Mouse (Mus musculus): Measurements from ENCODE around the gene Fdxr. TPM values are rescaled to one million over a fixed set of nuclear protein-coding genes. Genes with fewer than 3 reads are reported as not detected.

Gene Fdxr
- total and polyA plus RNA-seq, 3 experiments, result 10.4 to 32.2 (median 10.7) TPM

- Histone ChIP-seq H3K9me3 (replicated peaks) (no peaks in the 10 kb centered on the region), H3K4me1 (ENCODE audit: insufficient read depth, low read depth, low read length) (peaks cover 7% of the 10 kb centered on the region), H3K27me3 (ENCODE audit: insufficient read depth, low read length) (no peaks in the 10 kb centered on the region), H3K36me3 (replicated peaks) (peaks cover 93% of the 10 kb centered on the region), H3K4me3 (ENCODE audit: low read depth, low read length) (no peak overlapping the region)
- no peak for ATAC-seq (ENCODE audit: extremely low read depth, insufficient number of reproducible peaks, low FRiP score, poor library complexity, severe bottlenecking)
- TF ChIP-seq POLR2AphosphoS5 (IDR thresholded peaks at IDR 0.05; ENCODE audit: insufficient replicate concordance, low read depth, low read length) (no peak), CTCF (IDR thresholded peaks at IDR 0.05; ENCODE audit: low read depth, low read length) (no peak), GATA2 (IDR thresholded peaks at IDR 0.05; ENCODE audit: borderline replicate concordance, low read depth, low read length) (no peak), GATA1 (IDR thresholded peaks at IDR 0.05; ENCODE audit: borderline replicate concordance, low read length) (no peak), TAL1 (conservative IDR thresholded peaks at IDR 0.05; ENCODE audit: low read depth, low read length) (no peak)
- no peak for DNase-seq (ENCODE audit: low spot score)
These were observed 51.5 kb downstream of the Fdxr start for GRCm38 (mm10) chr11:115225301-115225700.

GRCm38 (mm10) chr11:115224889-115225288 lies 52.0 kb downstream of the Fdxr start:
- H3K36me3 ChIP-seq (replicated peaks), result peaks cover 93% of the 10 kb centered on the region
- H3K9me3 ChIP-seq (replicated peaks), result no peaks in the 10 kb centered on the region
- no peak for ATAC-seq (ENCODE audit: extremely low read depth, insufficient number of reproducible peaks, low FRiP score, poor library complexity, severe bottlenecking)
- H3K4me1 ChIP-seq (ENCODE audit: insufficient read depth, low read depth, low read length), result peaks cover 7% of the 10 kb centered on the region
- H3K4me3 ChIP-seq (ENCODE audit: low read depth, low read length), result no peak overlapping the region
- TF ChIP-seq GATA1 (IDR thresholded peaks at IDR 0.05; ENCODE audit: borderline replicate concordance, low read length), result no peak
- TF ChIP-seq TAL1 (conservative IDR thresholded peaks at IDR 0.05; ENCODE audit: low read depth, low read length), result no peak
- TF ChIP-seq POLR2AphosphoS5 (IDR thresholded peaks at IDR 0.05; ENCODE audit: insufficient replicate concordance, low read depth, low read length), result no peak
- 0 out of 2 replicates have a peak, but pooled peaks have one; percentile 23 for TF ChIP-seq CTCF (IDR thresholded peaks at IDR 0.05; ENCODE audit: low read depth, low read length)
- H3K27me3 ChIP-seq (ENCODE audit: insufficient read depth, low read length), result no peaks in the 10 kb centered on the region
- no peak for DNase-seq (ENCODE audit: low spot score)

- no peak for DNase-seq (ENCODE audit: low spot score)
- peaks cover 16% of the 10 kb centered on the region for H3K4me1 ChIP-seq (ENCODE audit: insufficient read depth, low read depth, low read length)
These were observed 53.0 kb downstream of the Fdxr start for GRCm38 (mm10) chr11:115223877-115224276.

GRCm38 (mm10) chr11:115223451-115223850 lies 53.4 kb downstream of the Fdxr start:
- DNase-seq (ENCODE audit: low spot score), result no peak
- no peak for ATAC-seq (ENCODE audit: extremely low read depth, insufficient number of reproducible peaks, low FRiP score, poor library complexity, severe bottlenecking)
- TF ChIP-seq GATA2 (IDR thresholded peaks at IDR 0.05; ENCODE audit: borderline replicate concordance, low read depth, low read length), result no peak
- TF ChIP-seq CTCF (IDR thresholded peaks at IDR 0.05; ENCODE audit: low read depth, low read length), result no peak
- no peak for TF ChIP-seq POLR2AphosphoS5 (IDR thresholded peaks at IDR 0.05; ENCODE audit: insufficient replicate concordance, low read depth, low read length)
- TF ChIP-seq GATA1 (IDR thresholded peaks at IDR 0.05; ENCODE audit: borderline replicate concordance, low read length), result no peak
- TF ChIP-seq TAL1 (conservative IDR thresholded peaks at IDR 0.05; ENCODE audit: low read depth, low read length), result no peak
- H3K9me3 ChIP-seq (replicated peaks), result no peaks in the 10 kb centered on the region
- H3K4me3 ChIP-seq (ENCODE audit: low read depth, low read length), result no peak overlapping the region
- peaks cover 18% of the 10 kb centered on the region for H3K4me1 ChIP-seq (ENCODE audit: insufficient read depth, low read depth, low read length)
- no peaks in the 10 kb centered on the region for H3K27me3 ChIP-seq (ENCODE audit: insufficient read depth, low read length)
- peaks cover 93% of the 10 kb centered on the region for H3K36me3 ChIP-seq (replicated peaks)

More at GRCm38 (mm10) chr11:115223877-115224276, 53.0 kb downstream of the Fdxr start:
- Histone ChIP-seq H3K36me3 (replicated peaks) (peaks cover 93% of the 10 kb centered on the region), H3K9me3 (replicated peaks) (no peaks in the 10 kb centered on the region), H3K27me3 (ENCODE audit: insufficient read depth, low read length) (no peaks in the 10 kb centered on the region), H3K4me3 (ENCODE audit: low read depth, low read length) (no peak overlapping the region)
- ATAC-seq (ENCODE audit: extremely low read depth, insufficient number of reproducible peaks, low FRiP score, poor library complexity, severe bottlenecking), result no peak
- TF ChIP-seq GATA1 (IDR thresholded peaks at IDR 0.05; ENCODE audit: borderline replicate concordance, low read length) (no peak), CTCF (IDR thresholded peaks at IDR 0.05; ENCODE audit: low read depth, low read length) (no peak), TAL1 (conservative IDR thresholded peaks at IDR 0.05; ENCODE audit: low read depth, low read length) (no peak), POLR2AphosphoS5 (IDR thresholded peaks at IDR 0.05; ENCODE audit: insufficient replicate concordance, low read depth, low read length) (no peak)

- Histone ChIP-seq H3K9me3 (replicated peaks) (no peaks in the 10 kb centered on the region), H3K4me3 (ENCODE audit: low read depth, low read length) (no peak overlapping the region), H3K36me3 (replicated peaks) (peaks cover 92% of the 10 kb centered on the region), H3K4me1 (ENCODE audit: insufficient read depth, low read depth, low read length) (peaks cover 27% of the 10 kb centered on the region), H3K27me3 (ENCODE audit: insufficient read depth, low read length) (no peaks in the 10 kb centered on the region)
- TF ChIP-seq CTCF (IDR thresholded peaks at IDR 0.05; ENCODE audit: low read depth, low read length) (no peak), POLR2AphosphoS5 (IDR thresholded peaks at IDR 0.05; ENCODE audit: insufficient replicate concordance, low read depth, low read length) (no peak), TAL1 (conservative IDR thresholded peaks at IDR 0.05; ENCODE audit: low read depth, low read length) (no peak), GATA2 (IDR thresholded peaks at IDR 0.05; ENCODE audit: borderline replicate concordance, low read depth, low read length) (no peak), GATA1 (IDR thresholded peaks at IDR 0.05; ENCODE audit: borderline replicate concordance, low read length) (no peak)
- no peak for DNase-seq (ENCODE audit: low spot score)
- no peak for ATAC-seq (ENCODE audit: extremely low read depth, insufficient number of reproducible peaks, low FRiP score, poor library complexity, severe bottlenecking)
These were observed 54.3 kb downstream of the Fdxr start for GRCm38 (mm10) chr11:115222570-115222969.

- no peaks in the 10 kb centered on the region for H3K27me3 ChIP-seq (ENCODE audit: insufficient read depth, low read length)
- no peak overlapping the region for H3K4me3 ChIP-seq (ENCODE audit: low read depth, low read length)
- no peak for DNase-seq (ENCODE audit: low spot score)
- peaks cover 93% of the 10 kb centered on the region for H3K36me3 ChIP-seq (replicated peaks)
- ATAC-seq (ENCODE audit: extremely low read depth, insufficient number of reproducible peaks, low FRiP score, poor library complexity, severe bottlenecking), result no peak
- peaks cover 30% of the 10 kb centered on the region for H3K4me1 ChIP-seq (ENCODE audit: insufficient read depth, low read depth, low read length)
- no peaks in the 10 kb centered on the region for H3K9me3 ChIP-seq (replicated peaks)
- no peak for TF ChIP-seq GATA1 (IDR thresholded peaks at IDR 0.05; ENCODE audit: borderline replicate concordance, low read length)
- no peak for TF ChIP-seq CTCF (IDR thresholded peaks at IDR 0.05; ENCODE audit: low read depth, low read length)
- no peak for TF ChIP-seq TAL1 (conservative IDR thresholded peaks at IDR 0.05; ENCODE audit: low read depth, low read length)
- TF ChIP-seq GATA2 (IDR thresholded peaks at IDR 0.05; ENCODE audit: borderline replicate concordance, low read depth, low read length), result no peak
- TF ChIP-seq POLR2AphosphoS5 (IDR thresholded peaks at IDR 0.05; ENCODE audit: insufficient replicate concordance, low read depth, low read length), result no peak
These were observed 54.8 kb downstream of the Fdxr start for GRCm38 (mm10) chr11:115222077-115222476.
